Mouse (Mus musculus) megakaryocyte, embryonic 14.5 days (primary cell): ENCODE results near the gene Pgap2.

Experiments used
- FLI1 ChIP-seq: IDR thresholded peaks from 2 replicates; pipeline ENCODE4 v1.6.1; 2012; ENCODE audit warnings: low read length, inconsistent platforms, mixed read lengths
- GATA1 ChIP-seq: IDR thresholded peaks from 3 replicates; pipeline ENCODE4 v1.6.1; 2012; ENCODE audit warnings: mixed read lengths, low read length, inconsistent platforms, borderline replicate concordance

DNA sequence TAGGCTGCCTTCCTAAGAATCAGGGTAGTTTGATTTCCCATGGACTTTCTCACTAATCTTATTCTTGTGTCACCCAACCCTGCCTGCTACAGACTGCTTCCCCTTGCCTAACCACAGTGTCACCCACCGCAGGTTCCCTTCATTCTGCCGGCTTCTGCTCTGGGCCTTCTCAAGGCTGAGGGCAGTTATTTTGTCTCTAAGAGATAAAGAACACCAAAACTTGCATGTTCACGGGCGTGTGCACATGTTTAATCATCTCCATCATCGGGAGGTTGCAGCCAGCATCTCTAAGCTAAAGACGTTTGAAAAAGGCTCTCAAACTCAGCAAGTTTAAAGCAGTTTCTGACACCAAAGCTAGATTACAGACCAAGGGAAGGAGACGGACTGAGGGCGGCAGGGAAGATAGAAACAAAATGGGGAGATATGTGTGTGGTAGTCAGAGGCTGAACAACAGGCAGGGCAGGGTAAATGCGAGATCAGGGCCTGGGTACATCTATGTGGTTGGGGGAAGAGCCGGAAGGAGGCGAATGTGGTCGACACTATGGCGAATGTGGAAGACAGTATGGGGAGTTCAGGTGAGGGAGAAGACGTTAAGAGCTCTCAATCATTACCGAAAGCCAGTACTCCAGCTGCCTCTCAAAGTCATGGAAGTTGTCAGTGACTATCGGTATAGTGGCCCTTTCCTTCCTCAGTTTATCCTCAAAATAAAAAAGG, 38.8 kb downstream of the Pgap2 start:
- no peak for TF ChIP-seq GATA1
- TF ChIP-seq FLI1: no peak
